Mouse (Mus musculus): Measurements from ENCODE around the gene Ets2.
"Not testable (repeated sequence)": the region's sequence is repeated elsewhere in the genome, so short reads cannot be mapped to it uniquely, and the experiment has no call there.

The Ets2 gene

DNA sequence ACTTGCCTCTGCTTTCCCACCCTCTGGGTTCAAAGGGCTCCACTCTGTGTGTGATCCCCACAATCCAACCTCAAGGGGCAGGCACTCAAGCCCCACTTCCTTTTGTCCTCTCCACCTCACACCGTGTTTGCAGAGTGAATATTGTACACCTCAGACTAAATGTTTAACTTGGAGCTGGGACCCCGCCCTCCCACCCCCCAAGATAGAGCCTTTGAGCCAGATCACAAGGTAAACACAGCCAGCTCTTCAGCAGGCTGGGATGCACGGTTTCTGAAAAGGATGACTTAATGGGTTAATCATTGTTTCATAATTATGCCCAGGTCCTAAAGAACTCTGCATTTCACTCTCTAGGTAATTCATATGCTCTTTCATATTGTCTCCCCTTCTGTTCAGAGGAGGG, 2.2 kb upstream of the Ets2 start:
- DNase-seq (ENCODE audit: low read depth, low spot score) = no peak

DNA sequence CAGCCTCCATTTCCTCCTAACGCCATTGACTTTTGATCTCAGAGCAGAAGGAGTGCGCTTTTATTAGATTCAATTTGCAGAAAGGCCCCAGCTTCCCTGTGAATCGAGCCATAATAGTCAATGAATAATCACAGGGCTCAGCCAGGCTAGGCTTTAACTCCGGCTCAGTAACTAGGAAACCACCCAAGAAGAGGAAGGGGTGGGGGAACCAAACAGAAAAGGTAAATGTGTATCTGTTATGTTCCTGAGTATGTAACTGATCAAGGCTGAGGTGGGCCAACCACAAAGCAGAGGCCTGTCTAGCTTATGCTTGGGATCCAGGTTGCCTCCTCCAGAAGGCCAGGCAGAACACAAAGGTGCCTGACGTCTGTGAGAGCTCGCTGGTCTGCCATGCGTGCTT, 1.7 kb upstream of the Ets2 start:
- DNase-seq (ENCODE audit: low read depth, low spot score) = no peak

DNA sequence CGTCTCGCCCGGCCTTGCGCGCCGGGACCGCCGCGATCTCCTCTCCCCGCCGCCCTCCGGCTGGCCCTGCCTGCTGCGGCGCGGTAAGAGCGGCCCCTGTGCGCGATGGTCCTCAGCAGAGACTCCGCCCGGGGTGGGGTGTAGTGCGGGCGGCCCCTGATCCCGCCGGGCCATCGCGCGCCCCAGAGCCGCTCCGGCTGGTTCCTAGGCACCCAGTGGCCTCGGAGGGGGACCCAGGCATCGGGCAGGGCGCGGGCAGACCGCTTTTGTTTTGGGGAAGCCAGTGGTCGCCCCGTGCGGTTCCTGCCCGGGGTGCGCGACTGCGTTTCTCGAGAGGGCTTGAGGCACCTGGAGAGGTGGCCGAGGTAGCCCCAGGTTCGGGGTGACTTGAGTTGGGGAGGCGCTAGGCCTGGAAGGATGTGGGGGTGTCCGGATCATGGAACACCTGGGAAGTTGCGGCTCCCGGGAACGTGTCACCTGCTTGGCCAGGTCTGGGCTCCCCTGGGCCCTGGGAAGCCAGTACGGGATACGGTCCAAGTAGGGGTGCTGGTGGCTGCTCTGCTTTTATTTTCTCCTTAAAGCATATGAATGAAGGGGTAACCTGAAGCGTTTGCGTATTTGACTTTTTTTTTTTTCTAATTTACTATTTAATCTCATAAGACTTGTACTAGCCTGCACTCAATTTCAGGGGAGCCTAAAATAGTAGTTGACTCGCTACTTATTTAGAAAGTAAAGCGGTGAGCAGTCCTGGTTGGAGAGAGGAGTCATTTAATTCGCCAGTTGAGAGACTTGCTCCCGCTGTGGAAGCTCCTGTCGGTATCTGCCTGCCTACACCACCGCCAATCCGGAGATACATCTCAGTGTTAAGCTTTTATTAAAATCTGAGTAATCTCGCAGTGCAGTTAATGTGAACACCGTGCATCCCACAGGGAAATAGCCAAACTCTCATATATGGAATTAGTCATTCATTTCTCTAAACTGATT, 979 bp downstream of the Ets2 start:
- peak; percentile 53 for DNase-seq (ENCODE audit: low read depth, low spot score)

GRCm38 (mm10) chr16:95703958-95704357, 2.1 kb downstream of the Ets2 start:
- DNase-seq (ENCODE audit: low read depth, low spot score) = peak; percentile 23

- peak; percentile 21 for DNase-seq (ENCODE audit: low read depth, low spot score)
These were observed 2.9 kb downstream of the Ets2 start for GRCm38 (mm10) chr16:95704662-95705330.

- no peak for DNase-seq (ENCODE audit: low read depth, low spot score)
These were observed 3.9 kb downstream of the Ets2 start for GRCm38 (mm10) chr16:95705771-95706170.

- peak; percentile 60 for DNase-seq (ENCODE audit: low read depth, low spot score)
These were observed 6.5 kb downstream of the Ets2 start for GRCm38 (mm10) chr16:95708211-95709004.

DNA sequence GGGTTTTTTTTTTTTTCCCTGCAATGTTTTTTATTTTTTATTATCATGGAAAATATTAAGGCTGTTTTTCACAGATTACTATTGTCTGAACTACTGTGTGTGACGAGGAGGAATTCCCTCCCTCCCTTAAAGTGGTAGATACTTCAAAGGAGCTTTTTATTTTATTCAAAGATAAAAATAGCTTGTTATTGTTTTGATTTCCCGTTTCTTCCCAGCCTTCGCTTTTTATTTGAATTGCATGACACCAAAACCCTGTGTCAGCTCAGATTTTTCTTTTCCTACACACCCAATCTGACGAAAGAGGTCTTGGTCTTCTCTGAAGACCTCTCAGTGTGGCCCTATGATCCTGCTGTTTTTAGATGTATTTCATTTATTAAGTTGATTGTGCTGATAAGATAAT, 7.3 kb downstream of the Ets2 start:
- DNase-seq (ENCODE audit: low read depth, low spot score) = no peak

DNA sequence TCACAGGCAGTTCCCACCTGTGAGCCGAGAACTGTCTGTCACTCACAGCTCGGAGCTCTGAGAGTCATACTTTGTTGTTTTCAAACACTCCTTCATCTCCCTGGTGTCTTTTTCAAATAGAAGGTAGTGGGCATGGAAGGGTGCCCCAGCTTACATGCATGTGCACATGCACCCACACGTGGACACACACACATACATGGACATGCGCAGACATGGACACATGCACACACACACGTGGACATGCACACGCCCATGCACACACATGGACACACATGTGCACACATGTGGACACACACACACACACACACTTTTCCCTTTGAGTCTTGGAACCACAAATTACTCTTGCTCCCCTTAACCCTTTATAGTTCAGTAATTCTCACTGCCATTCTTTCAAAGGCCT, 8.3 kb downstream of the Ets2 start:
- DNase-seq (ENCODE audit: low read depth, low spot score) = no peak

- no peak for DNase-seq (ENCODE audit: low read depth, low spot score)
These were observed 10.2 kb downstream of the Ets2 start for GRCm38 (mm10) chr16:95712121-95712520.

- DNase-seq (ENCODE audit: low read depth, low spot score) = not testable (repeated sequence)
These were observed 11.2 kb downstream of the Ets2 start for GRCm38 (mm10) chr16:95713077-95713476.

DNA sequence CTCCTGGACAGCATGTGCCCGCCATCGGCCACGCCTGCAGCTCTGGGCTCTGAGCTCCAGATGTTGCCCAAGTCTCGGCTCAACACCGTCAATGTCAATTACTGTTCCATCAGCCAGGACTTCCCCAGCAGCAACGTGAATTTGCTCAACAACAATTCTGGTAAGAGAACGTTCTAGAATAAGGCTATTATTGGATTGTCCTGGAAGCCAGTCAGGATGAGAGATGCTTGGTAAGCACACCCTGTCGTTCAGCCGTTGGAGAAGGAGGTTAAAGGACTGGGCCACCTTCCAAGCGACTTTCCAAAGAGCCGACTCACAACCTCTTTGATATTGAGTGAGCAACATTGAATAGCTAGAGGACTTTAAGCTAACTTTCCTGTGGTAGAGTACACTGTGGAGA, 13.2 kb downstream of the Ets2 start:
- no peak for DNase-seq (ENCODE audit: low read depth, low spot score)

DNA sequence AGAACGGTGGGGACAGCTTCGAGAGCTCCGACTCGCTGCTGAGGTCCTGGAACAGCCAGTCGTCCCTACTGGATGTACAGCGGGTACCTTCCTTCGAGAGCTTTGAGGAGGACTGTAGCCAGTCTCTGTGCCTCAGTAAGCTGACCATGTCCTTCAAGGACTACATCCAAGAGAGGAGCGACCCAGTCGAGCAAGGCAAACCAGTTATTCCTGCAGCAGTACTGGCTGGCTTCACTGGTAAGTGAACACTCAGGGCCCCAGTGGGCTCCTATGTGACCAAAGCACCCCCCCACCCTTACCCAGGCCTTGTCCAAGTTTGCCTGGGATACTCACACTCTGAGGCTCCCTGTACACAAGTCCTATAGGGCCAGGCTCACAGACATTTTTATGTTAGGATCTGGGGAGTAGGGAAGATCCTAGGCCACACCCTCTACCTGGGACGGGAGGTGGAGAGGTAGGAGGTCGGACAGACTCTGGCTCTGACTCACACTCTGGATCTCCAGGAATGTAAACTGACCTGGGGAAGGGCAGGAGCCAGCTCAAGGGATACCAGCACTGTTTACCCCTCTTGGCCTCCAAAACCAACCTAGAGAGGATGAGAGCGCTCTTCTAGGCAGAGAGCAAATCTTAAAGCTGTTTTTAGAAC, 14.3 kb downstream of the Ets2 start:
- no peak for DNase-seq (ENCODE audit: low read depth, low spot score)

DNA sequence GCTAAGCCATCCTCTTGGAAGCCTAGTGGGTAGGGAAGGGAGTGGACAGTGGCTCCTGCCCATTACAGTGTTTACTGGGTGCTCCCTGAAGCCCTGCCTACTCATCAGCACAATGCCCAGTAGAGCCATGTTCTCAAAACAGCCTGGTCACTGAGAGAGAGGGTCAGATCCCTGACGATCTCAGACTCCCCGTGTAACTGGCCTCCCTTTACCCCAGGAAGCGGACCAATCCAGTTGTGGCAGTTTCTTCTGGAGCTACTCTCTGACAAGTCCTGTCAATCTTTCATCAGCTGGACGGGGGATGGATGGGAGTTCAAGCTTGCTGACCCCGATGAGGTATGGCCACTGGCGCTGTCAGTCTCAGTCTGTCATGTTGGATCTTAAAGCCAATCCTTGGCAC, 15.8 kb downstream of the Ets2 start:
- no peak for DNase-seq (ENCODE audit: low read depth, low spot score)

DNA sequence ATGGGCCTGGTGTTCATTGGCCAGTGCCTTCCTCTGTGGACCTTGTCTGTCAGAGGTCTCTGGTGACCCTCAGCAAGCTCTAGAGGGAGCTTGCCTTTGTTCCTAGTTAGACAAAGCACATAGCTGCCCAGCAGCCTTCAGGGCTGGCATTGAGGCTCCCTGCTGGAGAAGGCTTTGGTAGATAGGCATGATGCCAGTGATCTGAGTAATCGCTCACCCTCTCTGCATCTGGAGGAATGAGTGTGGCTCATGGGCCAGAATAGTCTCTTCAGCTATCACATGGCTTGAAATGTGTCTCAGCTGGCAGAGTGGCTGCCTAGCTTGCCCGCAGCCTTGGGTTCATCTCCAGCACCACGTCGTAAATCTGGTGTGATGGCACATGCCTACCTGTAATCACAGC, 16.2 kb downstream of the Ets2 start:
- no peak for DNase-seq (ENCODE audit: low read depth, low spot score)

GRCm38 (mm10) chr16:95720532-95720931, 18.7 kb downstream of the Ets2 start:
- DNase-seq (ENCODE audit: low read depth, low spot score) = no peak

DNA sequence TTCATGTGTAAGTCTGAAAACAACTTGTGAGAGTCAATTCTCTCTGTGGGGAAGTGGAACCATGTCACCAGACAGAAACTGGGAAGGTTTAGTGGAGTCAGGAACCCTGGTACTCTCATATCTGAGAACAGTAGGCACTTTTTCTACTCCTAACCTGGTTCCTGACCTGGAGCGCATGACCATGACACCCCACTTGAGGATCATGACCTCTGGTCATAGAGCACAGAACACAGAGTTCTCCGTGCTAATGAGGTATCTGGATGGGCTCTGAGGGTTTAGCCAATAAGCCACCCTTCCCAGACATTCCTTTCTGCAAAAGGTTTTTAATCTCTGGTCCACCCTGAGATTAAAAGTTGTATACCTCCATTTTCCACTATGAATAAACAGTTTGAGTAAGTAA, 22.4 kb downstream of the Ets2 start:
- DNase-seq (ENCODE audit: low read depth, low spot score) = no peak

DNA sequence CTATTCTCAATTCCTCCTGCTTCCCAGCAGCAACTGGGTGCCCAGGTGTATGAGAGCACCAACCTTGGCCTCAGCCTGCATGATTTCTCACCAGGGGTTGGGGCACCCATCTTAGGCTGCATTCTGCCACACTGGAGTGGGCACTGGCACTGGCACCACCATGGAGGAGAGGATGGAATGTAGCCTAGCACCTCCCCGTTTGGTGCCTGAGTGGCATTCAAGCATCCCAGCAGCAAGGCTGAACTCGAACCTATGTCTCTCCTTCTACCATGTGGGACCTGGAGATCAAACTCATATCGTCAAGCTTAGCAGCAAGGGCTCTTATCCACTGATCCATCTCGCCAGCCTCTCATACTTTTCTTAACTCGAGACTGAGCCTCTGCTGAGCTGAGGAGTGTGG, 22.9 kb downstream of the Ets2 start:
- no peak for DNase-seq (ENCODE audit: low read depth, low spot score)

DNA sequence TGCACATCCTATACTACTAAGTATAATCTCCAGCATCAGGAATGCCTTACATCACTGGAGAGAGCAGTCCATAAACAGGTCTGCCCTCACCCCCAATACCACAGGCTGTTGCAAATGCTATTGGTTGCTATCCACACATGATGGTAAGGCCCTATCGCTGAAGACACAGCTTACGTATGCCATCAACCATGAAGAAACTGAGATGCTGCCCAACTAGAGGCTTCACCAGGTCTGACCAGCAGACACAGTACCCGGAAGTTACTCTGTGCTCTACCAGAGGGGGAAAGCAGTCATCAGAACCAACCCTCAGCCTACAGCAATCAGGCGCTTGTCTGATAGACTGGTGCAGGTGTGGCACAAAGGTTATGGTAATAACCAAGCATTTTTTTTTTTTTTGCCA, 24.9 kb downstream of the Ets2 start:
- no peak for DNase-seq (ENCODE audit: low read depth, low spot score)

- DNase-seq (ENCODE audit: low read depth, low spot score) = peak; percentile 93
These were observed 26.9 kb downstream of the Ets2 start for GRCm38 (mm10) chr16:95728453-95729435.
